Mouse (Mus musculus): ENCODE measurements around the gene Arhgap10. TPM values are rescaled to one million over a fixed set of nuclear protein-coding genes. Genes with fewer than 3 reads are reported as not detected.

Arhgap10 gene
- total and polyA plus RNA-seq, 2 experiments from 2014 or later: 3.3 to 4.5 TPM

DNA sequence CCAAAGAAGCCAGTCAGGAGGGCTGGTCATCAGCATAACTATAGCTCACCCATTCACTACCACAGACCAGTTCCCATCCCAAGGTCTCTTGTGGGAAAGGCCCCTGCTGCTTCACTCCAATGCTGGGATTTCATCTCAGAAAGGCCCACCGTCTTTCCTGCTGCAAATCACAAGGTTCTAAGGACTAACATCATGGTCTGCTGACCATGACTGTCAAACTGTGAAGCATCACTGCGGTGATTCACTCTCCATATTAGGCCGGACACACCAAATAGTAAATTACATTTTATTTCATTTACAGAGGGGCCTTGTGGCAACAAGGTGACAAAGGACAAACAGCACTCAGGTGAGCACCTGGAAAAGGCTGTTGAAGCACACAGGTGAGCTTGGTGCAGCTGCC, 267.7 kb downstream of the Arhgap10 start:
- H3K9ac ChIP-seq: no peak overlapping the region
- no peaks in the 10 kb centered on the region for H3K36me3 ChIP-seq (ENCODE audit: insufficient read depth)
- DNase-seq: no peak
- no peaks in the 10 kb centered on the region for H3K27me3 ChIP-seq (ENCODE audit: insufficient read depth, low read length)
- ATAC-seq: no peak
- H3K9me3 ChIP-seq (ENCODE audit: low read length): no peaks in the 10 kb centered on the region
- no peak for TF ChIP-seq CTCF (IDR thresholded peaks at IDR 0.05; ENCODE audit: low read depth)
- no peak overlapping the region for H3K27ac ChIP-seq (ENCODE audit: low read depth, low read length)
- 84% methylated on average over 3 of the region's 3 CpGs for WGBS
- no peak overlapping the region for H3K4me3 ChIP-seq (ENCODE audit: low read depth, low read length)
- H3K4me1 ChIP-seq (ENCODE audit: insufficient read depth): no peaks in the 10 kb centered on the region
- no peak overlapping the region for H3K4me2 ChIP-seq (ENCODE audit: low read depth)

DNA sequence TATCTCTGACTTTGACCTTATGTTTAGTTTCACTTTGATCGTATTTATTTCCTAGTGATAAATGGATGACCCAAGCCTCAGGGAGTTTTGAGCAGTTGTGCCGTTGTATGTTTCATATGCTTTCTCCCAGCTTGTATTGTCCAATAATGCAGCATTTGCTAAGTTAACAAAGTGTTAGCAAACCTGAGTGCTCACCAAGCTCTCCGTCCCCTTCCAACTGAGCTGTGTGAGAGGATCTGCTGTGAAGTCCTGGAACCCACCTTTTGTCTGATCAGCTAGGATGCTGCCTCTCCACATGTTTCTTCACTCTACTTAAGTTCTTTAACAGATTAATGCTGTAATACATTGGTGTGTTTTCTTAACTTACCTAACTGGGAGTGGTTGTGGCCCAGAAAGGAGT, 276.4 kb downstream of the Arhgap10 start:
- Histone ChIP-seq H3K4me2 (ENCODE audit: low read depth) (no peak overlapping the region), H3K4me3 (ENCODE audit: low read depth, low read length) (no peak overlapping the region), H3K9me3 (ENCODE audit: low read length) (no peaks in the 10 kb centered on the region), H3K4me1 (ENCODE audit: insufficient read depth) (no peaks in the 10 kb centered on the region), H3K27me3 (ENCODE audit: insufficient read depth, low read length) (no peaks in the 10 kb centered on the region), H3K27ac (ENCODE audit: low read depth, low read length) (no peak overlapping the region), H3K9ac (no peak overlapping the region), H3K36me3 (ENCODE audit: insufficient read depth) (no peaks in the 10 kb centered on the region)
- TF ChIP-seq CTCF (IDR thresholded peaks at IDR 0.05; ENCODE audit: low read depth): no peak
- DNase-seq (no peak), ATAC-seq (no peak)
- WGBS: 90% methylated on average over 3 of the region's 3 CpGs

DNA sequence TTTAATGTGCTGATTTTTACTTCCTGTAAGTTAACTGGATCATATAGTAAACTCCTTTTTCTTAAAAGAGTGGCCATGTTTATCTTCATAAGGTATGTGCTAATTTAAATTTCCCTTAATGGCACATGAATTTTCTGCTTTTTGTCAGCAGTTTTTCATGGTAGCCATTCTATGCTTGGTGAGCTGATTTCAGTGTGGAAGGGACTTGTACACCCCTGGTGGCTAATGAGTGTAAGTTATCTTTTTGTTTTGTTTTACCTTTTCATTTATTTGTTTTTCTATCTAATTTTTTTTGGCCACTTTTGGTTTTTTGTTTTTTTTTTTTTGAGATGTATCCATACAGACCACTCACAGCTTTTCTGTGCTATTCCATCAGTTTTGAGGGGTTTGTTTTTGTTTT, 278.3 kb downstream of the Arhgap10 start:
- H3K36me3 ChIP-seq (ENCODE audit: insufficient read depth): no peaks in the 10 kb centered on the region
- H3K4me3 ChIP-seq (ENCODE audit: low read depth, low read length): no peak overlapping the region
- no peak overlapping the region for H3K9ac ChIP-seq
- H3K9me3 ChIP-seq (ENCODE audit: low read length): no peaks in the 10 kb centered on the region
- TF ChIP-seq CTCF (IDR thresholded peaks at IDR 0.05; ENCODE audit: low read depth): peak; percentile 44
- H3K27me3 ChIP-seq (ENCODE audit: insufficient read depth, low read length): no peaks in the 10 kb centered on the region
- ATAC-seq (no peak), DNase-seq (no peak)
- no peak overlapping the region for H3K27ac ChIP-seq (ENCODE audit: low read depth, low read length)
- no peaks in the 10 kb centered on the region for H3K4me1 ChIP-seq (ENCODE audit: insufficient read depth)
- no peak overlapping the region for H3K4me2 ChIP-seq (ENCODE audit: low read depth)

DNA sequence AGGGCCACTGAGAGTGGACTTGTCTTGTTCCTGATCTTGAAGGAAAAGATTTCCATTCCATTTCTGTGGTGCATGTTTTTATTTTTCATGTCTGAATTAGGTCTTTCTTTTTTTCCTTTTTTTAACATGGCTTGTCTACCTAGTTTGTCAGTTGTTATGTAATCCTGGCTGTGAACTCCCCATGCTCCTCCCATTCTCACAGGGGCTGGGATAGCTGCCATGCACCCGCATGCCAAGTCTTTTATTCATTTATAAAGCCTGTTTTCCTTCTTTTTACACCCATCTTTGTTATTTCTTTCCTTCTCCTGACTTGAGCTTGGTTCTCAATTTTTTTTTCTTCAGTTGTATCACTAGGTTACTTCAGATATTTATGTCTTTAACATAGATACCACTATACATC, 281.1 kb downstream of the Arhgap10 start:
- Histone ChIP-seq H3K27ac (ENCODE audit: low read depth, low read length) (no peak overlapping the region), H3K36me3 (ENCODE audit: insufficient read depth) (no peaks in the 10 kb centered on the region), H3K27me3 (ENCODE audit: insufficient read depth, low read length) (no peaks in the 10 kb centered on the region), H3K4me1 (ENCODE audit: insufficient read depth) (0 out of 2 replicates have a peak, but pooled peaks cover 5% of the 10 kb centered on the region), H3K4me2 (ENCODE audit: low read depth) (no peak overlapping the region), H3K9ac (no peak overlapping the region), H3K4me3 (ENCODE audit: low read depth, low read length) (no peak overlapping the region), H3K9me3 (ENCODE audit: low read length) (no peaks in the 10 kb centered on the region)
- TF ChIP-seq CTCF (IDR thresholded peaks at IDR 0.05; ENCODE audit: low read depth): no peak
- 42% methylated on average over 1 of the region's 1 CpGs for WGBS
- ATAC-seq (no peak), DNase-seq (peak; percentile 24)

DNA sequence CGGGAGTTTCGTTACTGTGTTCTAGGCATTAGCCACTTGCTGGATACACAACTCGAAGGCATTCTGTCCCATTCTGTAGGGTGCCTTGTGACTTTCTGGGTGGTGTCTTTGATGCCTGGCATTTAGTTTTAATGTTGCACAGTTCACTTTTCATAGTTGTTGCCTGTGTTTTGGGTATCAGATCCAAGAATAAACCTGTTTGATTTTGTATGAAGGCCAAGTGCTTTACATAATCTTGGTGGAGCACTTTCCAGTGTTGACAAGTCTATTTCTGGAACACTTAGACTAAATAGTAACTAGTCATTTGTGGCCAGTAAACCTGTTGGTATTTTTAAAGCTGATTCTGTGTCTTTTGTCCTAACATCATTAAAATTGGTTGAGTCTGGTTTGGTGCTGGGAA, 285.3 kb downstream of the Arhgap10 start:
- WGBS: 76% methylated on average over 3 of the region's 3 CpGs
- ATAC-seq: 0 out of 2 replicates have a peak, but pooled peaks have one; percentile 2
- Histone ChIP-seq H3K27ac (ENCODE audit: low read depth, low read length) (no peak overlapping the region), H3K9me3 (ENCODE audit: low read length) (no peaks in the 10 kb centered on the region), H3K27me3 (ENCODE audit: insufficient read depth, low read length) (no peaks in the 10 kb centered on the region), H3K4me1 (ENCODE audit: insufficient read depth) (0 out of 2 replicates have a peak, but pooled peaks cover 6% of the 10 kb centered on the region), H3K36me3 (ENCODE audit: insufficient read depth) (no peaks in the 10 kb centered on the region), H3K4me2 (ENCODE audit: low read depth) (no peak overlapping the region), H3K4me3 (ENCODE audit: low read depth, low read length) (no peak overlapping the region), H3K9ac (no peak overlapping the region)
- no peak for TF ChIP-seq CTCF (IDR thresholded peaks at IDR 0.05; ENCODE audit: low read depth)
- DNase-seq: no peak

DNA sequence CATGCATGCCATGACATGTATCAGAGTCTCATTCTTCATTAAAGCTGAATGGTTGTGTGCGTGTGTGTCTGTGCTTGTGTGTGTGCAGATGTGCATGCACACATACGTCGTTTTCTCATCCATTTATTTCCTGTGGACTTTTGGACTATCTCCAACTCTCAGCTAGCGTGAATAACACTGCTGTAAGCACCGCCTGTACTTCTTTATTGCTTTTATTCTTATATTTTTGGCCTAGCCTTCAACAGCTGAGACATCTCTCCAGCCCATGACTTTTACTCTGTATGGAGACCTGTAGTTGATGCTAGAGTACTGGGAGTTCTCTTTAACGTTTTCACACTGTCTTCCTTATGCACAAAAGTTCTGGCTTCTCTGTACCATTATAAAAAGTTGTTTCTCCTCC, 285.9 kb downstream of the Arhgap10 start:
- DNase-seq: no peak
- no peak overlapping the region for H3K4me2 ChIP-seq (ENCODE audit: low read depth)

DNA sequence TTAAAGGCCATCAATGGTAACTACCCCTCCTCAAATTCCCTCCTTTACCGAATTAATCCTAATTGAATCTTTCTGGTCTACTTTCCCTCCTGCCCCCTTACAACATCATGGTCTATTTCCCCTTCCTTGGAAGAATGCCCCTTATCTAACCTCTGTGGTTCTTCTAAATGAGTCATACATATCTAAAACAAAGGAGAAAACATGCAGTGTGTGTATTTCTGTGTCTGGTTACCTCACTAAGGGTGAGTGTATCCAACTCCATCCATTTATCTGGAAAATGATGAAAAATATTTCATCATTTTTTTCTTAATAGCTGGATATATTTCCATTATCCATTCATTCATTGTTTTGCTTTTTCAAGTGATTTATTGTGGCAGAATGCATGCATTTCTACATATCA, 286.5 kb downstream of the Arhgap10 start:
- DNase-seq: no peak
- no peaks in the 10 kb centered on the region for H3K36me3 ChIP-seq (ENCODE audit: insufficient read depth)
- no peak overlapping the region for H3K4me2 ChIP-seq (ENCODE audit: low read depth)
- H3K4me1 ChIP-seq (ENCODE audit: insufficient read depth): 0 out of 2 replicates have a peak, but pooled peaks cover 6% of the 10 kb centered on the region
- H3K27me3 ChIP-seq (ENCODE audit: insufficient read depth, low read length): no peaks in the 10 kb centered on the region
- TF ChIP-seq CTCF (IDR thresholded peaks at IDR 0.05; ENCODE audit: low read depth): no peak
- no peak overlapping the region for H3K9ac ChIP-seq
- no peak overlapping the region for H3K27ac ChIP-seq (ENCODE audit: low read depth, low read length)
- ATAC-seq: no peak
- H3K4me3 ChIP-seq (ENCODE audit: low read depth, low read length): no peak overlapping the region
- WGBS: 100% methylated on average over 1 of the region's 1 CpGs
- no peaks in the 10 kb centered on the region for H3K9me3 ChIP-seq (ENCODE audit: low read length)

More for the DNA sequence above, 285.9 kb downstream of the Arhgap10 start:
- WGBS: 42% methylated on average over 6 of the region's 6 CpGs
- H3K9ac ChIP-seq: no peak overlapping the region
- 0 out of 2 replicates have a peak, but pooled peaks have one; percentile 12 for ATAC-seq
- TF ChIP-seq CTCF (IDR thresholded peaks at IDR 0.05; ENCODE audit: low read depth): no peak
- H3K36me3 ChIP-seq (ENCODE audit: insufficient read depth): no peaks in the 10 kb centered on the region
- no peaks in the 10 kb centered on the region for H3K27me3 ChIP-seq (ENCODE audit: insufficient read depth, low read length)
- no peaks in the 10 kb centered on the region for H3K9me3 ChIP-seq (ENCODE audit: low read length)
- H3K27ac ChIP-seq (ENCODE audit: low read depth, low read length): no peak overlapping the region
- H3K4me1 ChIP-seq (ENCODE audit: insufficient read depth): 0 out of 2 replicates have a peak, but pooled peaks cover 6% of the 10 kb centered on the region
- H3K4me3 ChIP-seq (ENCODE audit: low read depth, low read length): no peak overlapping the region

Measured in forebrain, postnatal 0 days (tissue).